Mouse (Mus musculus) intestine, embryonic 14.5 days (tissue): ENCODE results near the gene Glyr1. TPM values are rescaled to one million over a fixed set of nuclear protein-coding genes. Genes with fewer than 3 reads are reported as not detected.
A peak's percentile ranks its signal among the peaks of the same experiment; 100 is the strongest.

Source experiments
- ATAC-seq: fragments of 200-750 bp; cut with Nextera tagmentation; replicated peaks from 2 replicates; pipeline ENCODE4 v1.8.0; 2017; ENCODE audit warnings: low read depth, moderate number of reproducible peaks, moderate TSS enrichment, moderate library complexity; ENCODE audit not compliant: low FRiP score, low TSS enrichment
- DNase-seq: peaks from one replicate; pipeline ENCODE4 v3.0.0-alpha.2; 2018; ENCODE audit warnings: low spot score
- H3K27ac ChIP-seq: fragments of 300-500 bp; sonication (generic); 2 replicates; pipeline ENCODE4 v1.5.1; 2014; ENCODE audit warnings: low read depth, mild to moderate bottlenecking, control low read depth
- H3K27me3 ChIP-seq: fragments of 300-500 bp; sonication (generic); replicated peaks from 2 replicates; pipeline ENCODE4 v1.6.1; 2014; ENCODE audit warnings: low read length, control low read depth; ENCODE audit not compliant: control insufficient read depth, insufficient read depth
- H3K36me3 ChIP-seq: fragments of 300-500 bp; sonication (generic); 2 replicates; pipeline ENCODE4 v1.6.1; 2014; ENCODE audit warnings: low read length, control low read depth; ENCODE audit not compliant: control insufficient read depth, insufficient read depth
- H3K4me1 ChIP-seq: fragments of 300-500 bp; sonication (generic); replicated peaks from 2 replicates; pipeline ENCODE4 v1.6.1; 2014; ENCODE audit warnings: low read length, control low read depth, mixed read lengths; ENCODE audit not compliant: control insufficient read depth, insufficient read depth
- H3K4me2 ChIP-seq: fragments of 300-500 bp; sonication (generic); 2 replicates; pipeline ENCODE4 v1.6.1; 2014; ENCODE audit warnings: low read length
- H3K4me3 ChIP-seq: fragments of 300-500 bp; sonication (generic); 2 replicates; pipeline ENCODE4 v1.5.1; 2014; ENCODE audit warnings: low read depth, low read length, control low read depth, mixed read lengths
- H3K9ac ChIP-seq: fragments of 300-500 bp; sonication (generic); 2 replicates; pipeline ENCODE4 v1.6.1; 2014; ENCODE audit warnings: mild to moderate bottlenecking, low read length
- H3K9me3 ChIP-seq: fragments of 300-500 bp; sonication (generic); 2 replicates; pipeline ENCODE4 v1.6.1; 2016; ENCODE audit warnings: low read length, control low read depth; ENCODE audit not compliant: control insufficient read depth
- WGBS: fragments of 180-500 bp; shearing (Covaris S2); extraction: QIAGEN DNeasy Blood & Tissue Kit; methylation state at CpG from one replicate; pipeline ENCODE4 v1.1.7; 2014; 5-methylcytosine and 5-hydroxymethylcytosine counted together
- polyA plus RNA-seq: library from polyadenylated mRNA; unstranded; fragments of >200 nt; fragmentation: Nextera tagmentation; extraction: Ambion mirVana; gene quantifications from 2 replicates; pipeline ENCODE4 v1.2.1, GENCODE M21; 2014

Gene Glyr1
- polyA plus RNA-seq, 1 experiment from 2014 or later, result 93.9 TPM

- ATAC-seq (no peak), DNase-seq (no peak)
- Histone ChIP-seq H3K27ac (no peak overlapping the region), H3K36me3 (peaks cover 100% of the 10 kb centered on the region), H3K4me2 (no peak overlapping the region), H3K9me3 (no peaks in the 10 kb centered on the region), H3K27me3 (no peaks in the 10 kb centered on the region), H3K4me3 (no peak overlapping the region), H3K9ac (no peak overlapping the region), H3K4me1 (no peaks in the 10 kb centered on the region)
- WGBS, result 94% methylated on average over 3 of the region's 3 CpGs
These were observed 25.6 kb downstream of the Glyr1 start for GRCm38 (mm10) chr16:5024021-5024420.

DNA sequence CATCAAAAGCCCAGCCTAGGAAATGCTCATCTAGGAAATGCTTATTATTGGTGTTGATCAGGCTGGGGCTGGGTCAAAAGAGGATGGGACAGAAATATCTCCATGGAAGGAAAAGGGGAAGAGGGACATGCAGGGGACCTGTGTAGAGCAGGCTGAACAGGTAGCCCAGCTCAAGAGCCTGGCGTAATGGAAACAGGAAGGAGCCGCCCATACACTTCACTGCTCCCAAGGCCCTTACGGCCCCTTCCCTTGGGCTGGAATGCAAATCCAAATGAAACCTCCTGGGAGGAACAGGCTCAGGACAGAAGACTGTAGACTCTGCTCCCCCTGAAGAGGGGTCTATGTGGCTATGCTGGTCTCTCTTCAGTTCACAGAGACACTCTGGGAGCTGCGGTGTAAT, 35.1 kb downstream of the Glyr1 start:
- H3K27me3 ChIP-seq, result no peaks in the 10 kb centered on the region
- H3K4me2 ChIP-seq, result no peak overlapping the region
- no peak overlapping the region; the same call in 1 of the 2 replicates for H3K27ac ChIP-seq
- H3K9me3 ChIP-seq, result no peaks in the 10 kb centered on the region
- H3K36me3 ChIP-seq, result peaks cover 59% of the 10 kb centered on the region
- no peak overlapping the region for H3K9ac ChIP-seq
- WGBS, result 85% methylated on average over 4 of the region's 4 CpGs
- no peak overlapping the region for H3K4me3 ChIP-seq
- DNase-seq, result no peak
- no peak for ATAC-seq
- H3K4me1 ChIP-seq, result peaks cover 10% of the 10 kb centered on the region

DNA sequence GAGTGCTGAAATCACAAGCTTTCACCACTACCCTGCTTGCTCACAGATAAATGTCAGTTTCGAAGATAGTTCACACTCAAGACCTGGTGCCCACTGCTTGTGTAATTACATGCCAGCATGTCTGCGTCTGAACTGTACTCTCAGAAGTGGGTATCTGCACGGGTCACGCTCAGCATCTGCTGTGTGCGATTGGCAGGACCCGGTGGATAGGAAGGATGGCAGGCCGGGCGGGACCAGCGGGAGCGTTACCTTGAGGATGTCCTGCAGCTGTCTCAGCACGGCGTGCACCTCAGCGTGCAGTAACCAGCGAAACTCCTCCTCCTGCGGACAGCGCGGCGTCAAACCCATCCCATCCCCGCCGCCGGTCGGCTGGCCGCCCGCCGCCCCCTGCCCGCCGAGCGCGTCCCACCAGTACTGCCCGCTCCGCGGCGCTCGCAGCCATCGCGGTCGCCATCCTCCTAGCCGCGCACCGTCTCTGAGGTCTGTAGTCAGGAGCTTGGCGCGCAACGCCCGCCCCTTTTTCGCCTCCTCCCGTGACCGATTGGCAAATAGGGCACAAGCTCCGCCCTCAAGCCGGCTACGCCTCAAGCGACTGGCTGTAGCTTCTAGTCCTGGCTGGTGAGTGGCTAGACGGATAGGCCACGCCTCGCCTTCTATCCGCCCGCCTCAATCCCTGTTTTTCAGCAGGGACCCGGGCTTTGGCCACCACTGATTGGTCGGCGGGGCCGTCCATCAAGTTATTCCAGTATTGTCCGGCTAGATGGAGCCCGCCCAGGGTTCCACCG, 36.4 kb downstream of the Glyr1 start, which contains the start of gene Rogdi:
Gene Rogdi (minus strand): TSS at position 500 of the 785 bp plus-strand sequence.
- peak; percentile 99 for DNase-seq
- Histone ChIP-seq H3K4me3 (peak within 1 kb of the TSS; percentile 73), H3K27ac (peak within 1 kb of the TSS; percentile 51; the same call in 1 of the 2 replicates), H3K36me3 (peaks cover 51% of the 10 kb centered on the region), H3K27me3 (no peaks in the 10 kb centered on the region), H3K4me2 (peak within 1 kb of the TSS; percentile 67), H3K9ac (peak within 1 kb of the TSS; percentile 67), H3K4me1 (peaks cover 10% of the 10 kb centered on the region), H3K9me3 (no peaks in the 10 kb centered on the region)
- ATAC-seq, result peak; percentile 99
- WGBS, result under 1% methylated on average over 56 of the region's 63 CpGs

GRCm38 (mm10) chr16:5012036-5013005, 37.3 kb downstream of the Glyr1 start:
- peak overlapping the region; percentile 73 for H3K4me3 ChIP-seq
- H3K9ac ChIP-seq, result peak overlapping the region; percentile 67
- H3K27me3 ChIP-seq, result no peaks in the 10 kb centered on the region
- peak overlapping the region; percentile 67 for H3K4me2 ChIP-seq
- H3K4me1 ChIP-seq, result peaks cover 10% of the 10 kb centered on the region
- WGBS, result 44% methylated on average over 13 of the region's 13 CpGs
- 0 out of 2 replicates have a peak overlapping the region, but pooled peaks have one; percentile 51 for H3K27ac ChIP-seq
- DNase-seq (no peak), ATAC-seq (no peak)
- H3K9me3 ChIP-seq, result no peaks in the 10 kb centered on the region
- peaks cover 42% of the 10 kb centered on the region for H3K36me3 ChIP-seq

DNA sequence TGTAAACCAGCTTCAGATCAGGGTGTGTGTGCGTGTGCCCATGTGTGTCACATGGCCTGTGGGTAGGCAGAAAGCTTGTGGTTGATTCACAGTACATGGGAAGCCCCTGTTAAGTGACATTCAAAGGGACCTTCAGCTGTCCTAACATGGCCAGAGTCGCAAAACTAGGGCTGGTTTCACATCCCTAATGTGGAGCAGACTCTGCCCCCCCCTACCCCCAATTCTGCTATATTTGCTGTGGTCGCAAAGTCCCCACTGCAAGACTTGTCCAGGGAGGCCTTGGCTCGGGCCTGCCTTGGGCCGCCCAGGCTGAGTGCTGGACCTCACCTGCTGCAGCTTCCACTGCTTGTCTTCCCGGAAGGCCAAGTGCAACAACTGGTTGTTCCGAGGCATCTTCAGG, 38.4 kb downstream of the Glyr1 start:
- ATAC-seq, result no peak
- Histone ChIP-seq H3K27ac (no peak overlapping the region), H3K27me3 (no peaks in the 10 kb centered on the region), H3K36me3 (peaks cover 32% of the 10 kb centered on the region), H3K9ac (no peak overlapping the region), H3K4me2 (no peak overlapping the region), H3K9me3 (no peaks in the 10 kb centered on the region), H3K4me1 (peaks cover 10% of the 10 kb centered on the region), H3K4me3 (no peak overlapping the region)
- no peak for DNase-seq
- WGBS, result 90% methylated on average over 7 of the region's 7 CpGs

GRCm38 (mm10) chr16:5010371-5010935, 39.2 kb downstream of the Glyr1 start:
- H3K36me3 ChIP-seq, result peaks cover 23% of the 10 kb centered on the region
- no peaks in the 10 kb centered on the region for H3K9me3 ChIP-seq
- H3K4me3 ChIP-seq, result no peak overlapping the region
- ATAC-seq (no peak), DNase-seq (no peak)
- peaks cover 10% of the 10 kb centered on the region for H3K4me1 ChIP-seq
- WGBS, result 90% methylated on average over 10 of the region's 10 CpGs
- H3K9ac ChIP-seq, result no peak overlapping the region
- H3K27ac ChIP-seq, result no peak overlapping the region
- no peak overlapping the region for H3K4me2 ChIP-seq
- H3K27me3 ChIP-seq, result no peaks in the 10 kb centered on the region

GRCm38 (mm10) chr16:5008076-5008475, 41.6 kb downstream of the Glyr1 start:
- Histone ChIP-seq H3K36me3 (peaks cover 11% of the 10 kb centered on the region; the same call in 1 of the 2 replicates), H3K4me3 (0 out of 2 replicates have a peak overlapping the region, but pooled peaks have one; percentile 25), H3K9ac (no peak overlapping the region), H3K9me3 (no peaks in the 10 kb centered on the region), H3K27ac (no peak overlapping the region), H3K4me2 (peak overlapping the region; percentile 33), H3K4me1 (peaks cover 10% of the 10 kb centered on the region), H3K27me3 (no peaks in the 10 kb centered on the region)
- 70% methylated on average over 12 of the region's 12 CpGs for WGBS
- no peak for ATAC-seq
- no peak for DNase-seq

DNA sequence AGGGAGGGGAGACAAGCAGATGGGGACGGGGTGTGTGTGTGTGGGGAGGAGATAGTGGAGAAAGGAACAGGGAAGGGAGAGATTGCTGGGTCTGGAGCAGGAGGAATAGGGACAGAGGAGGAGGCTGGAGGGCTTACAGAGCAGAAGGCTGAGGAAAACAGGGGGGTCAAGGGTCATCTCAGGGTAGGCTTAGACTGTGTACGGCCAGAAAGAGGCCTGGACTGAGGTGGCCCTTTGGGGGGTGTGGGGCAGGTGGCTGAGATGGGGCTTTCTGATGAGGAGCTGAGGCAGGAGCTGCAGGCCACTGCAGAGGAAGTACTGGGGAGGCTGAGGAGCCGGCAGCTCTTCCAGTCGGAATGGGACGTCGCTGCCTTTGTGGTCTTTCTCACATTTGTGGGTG, 42.2 kb downstream of the Glyr1 start:
- Histone ChIP-seq H3K27ac (peak overlapping the region; percentile 43; the same call in 1 of the 2 replicates), H3K4me1 (peaks cover 6% of the 10 kb centered on the region), H3K4me3 (peak overlapping the region; percentile 25), H3K36me3 (peaks cover 11% of the 10 kb centered on the region; the same call in 1 of the 2 replicates), H3K27me3 (no peaks in the 10 kb centered on the region), H3K9me3 (no peaks in the 10 kb centered on the region), H3K4me2 (peak overlapping the region; percentile 33), H3K9ac (no peak overlapping the region)
- 28% methylated on average over 6 of the region's 6 CpGs for WGBS
- DNase-seq (no peak), ATAC-seq (peak; percentile 51)
